Mouse (Mus musculus): ENCODE measurements around the gene Map2k6.

The Map2k6 gene

DNA sequence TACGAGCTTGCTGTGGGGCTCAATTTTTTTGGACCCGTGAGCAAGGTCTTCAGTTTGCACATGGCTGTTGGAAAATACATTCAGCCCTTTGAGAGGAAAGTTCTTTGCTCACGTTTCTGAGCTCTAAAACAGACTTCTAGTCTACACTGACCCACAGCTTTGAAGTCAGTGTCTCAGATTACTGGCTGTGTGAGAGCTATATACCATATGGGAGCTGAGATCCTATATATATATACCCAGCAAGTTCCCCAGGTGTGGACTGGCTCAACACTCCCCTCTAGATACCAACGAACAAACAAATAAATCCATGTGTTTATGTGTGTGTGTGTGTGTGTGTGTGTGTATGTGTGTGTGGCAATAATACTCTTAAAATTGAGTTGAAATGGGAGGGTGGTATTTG, 83.7 kb downstream of the Map2k6 start:
- intact Hi-C loops (cut with DNase I): loop anchor here (5.0 kb wide), 1 partner anchor 115 kb away; no protein-coding TSS in a partner anchor

DNA sequence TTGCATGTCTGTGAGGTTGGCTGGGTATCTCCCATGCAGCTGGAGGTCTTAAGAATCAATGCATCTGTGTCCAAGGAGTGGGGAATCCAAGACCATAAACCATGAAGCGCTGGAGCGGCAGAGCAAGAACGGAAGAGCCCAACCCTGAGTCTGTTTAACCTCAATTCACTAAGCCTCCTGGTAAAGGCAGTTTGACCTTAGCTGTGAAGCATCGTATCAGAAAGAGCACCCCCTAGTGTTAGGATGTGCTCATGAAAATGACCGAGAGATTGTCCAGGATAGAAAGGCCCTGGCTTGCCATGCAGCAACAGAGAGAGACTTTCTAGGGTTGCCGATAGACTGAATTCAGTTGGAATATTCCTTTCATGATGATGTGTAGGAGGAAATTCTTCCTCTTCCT, 84.2 kb downstream of the Map2k6 start:
- intact Hi-C loops (cut with DNase I): loop anchor here (5.0 kb wide), 1 partner anchor 116 kb away; no protein-coding TSS in a partner anchor

DNA sequence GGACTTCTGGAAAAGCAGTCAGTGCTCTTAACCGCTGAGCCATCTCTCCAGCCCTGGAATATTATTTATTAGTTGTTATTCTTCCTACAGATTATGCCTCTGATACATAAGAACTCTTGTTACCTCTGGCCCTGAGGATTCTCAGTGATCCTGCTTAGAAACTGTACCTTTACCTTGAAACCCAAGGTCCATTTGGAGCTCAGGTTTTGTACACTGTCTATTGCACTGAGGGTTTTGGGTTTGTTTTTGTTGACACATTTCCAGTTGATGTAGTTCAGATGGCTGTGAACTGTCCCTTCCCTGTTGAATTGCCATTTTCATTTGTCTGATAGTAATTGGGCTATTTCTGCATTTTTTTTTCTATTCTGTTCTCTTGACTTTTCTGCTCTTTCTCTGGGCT, 85.5 kb downstream of the Map2k6 start:
- intact Hi-C loops (cut with DNase I): loop anchor here (5.0 kb wide), 1 partner anchor 117 kb away; no protein-coding TSS in a partner anchor

DNA sequence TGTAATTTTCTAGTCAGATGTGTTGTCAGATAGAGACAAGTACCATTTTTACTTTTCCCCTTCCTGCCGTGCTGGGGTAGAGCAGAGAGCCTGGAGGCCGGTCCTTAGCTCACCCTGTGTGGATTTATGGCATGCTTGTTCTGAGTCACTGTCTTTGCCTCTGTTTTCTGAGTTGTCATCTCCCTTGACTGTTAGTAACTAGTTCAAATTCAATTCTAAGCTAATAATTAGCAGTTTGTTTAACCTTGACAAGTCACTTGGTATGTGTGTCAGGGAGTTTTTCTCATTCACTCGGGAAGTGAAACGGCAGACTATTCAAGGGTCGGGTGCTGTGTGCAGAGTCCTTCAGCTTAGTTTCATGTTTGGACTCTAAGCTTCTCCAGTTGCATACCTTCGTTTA, 86.2 kb downstream of the Map2k6 start:
- intact Hi-C loops (cut with DNase I): no loop called here

DNA sequence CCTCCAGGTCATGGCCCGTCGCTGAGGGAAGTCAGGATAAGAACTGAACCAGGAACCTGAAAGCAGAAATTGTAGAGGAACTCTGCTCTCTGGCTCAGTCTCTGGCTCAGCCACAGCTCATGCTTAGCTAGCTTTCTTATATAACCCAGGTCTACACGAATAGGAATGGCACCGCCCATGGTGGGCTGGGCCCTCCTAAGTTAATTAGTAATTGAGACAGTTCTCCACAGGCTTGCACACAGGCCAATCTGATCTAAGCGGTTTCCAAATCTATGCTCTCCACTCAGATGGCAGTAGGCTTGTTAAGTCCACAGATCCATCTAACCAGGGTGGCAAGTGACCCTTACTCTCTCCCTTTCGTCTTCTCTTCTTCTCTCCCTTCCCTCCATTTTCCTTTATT, 88.9 kb downstream of the Map2k6 start:
- intact Hi-C loops (cut with DNase I): no loop called here

DNA sequence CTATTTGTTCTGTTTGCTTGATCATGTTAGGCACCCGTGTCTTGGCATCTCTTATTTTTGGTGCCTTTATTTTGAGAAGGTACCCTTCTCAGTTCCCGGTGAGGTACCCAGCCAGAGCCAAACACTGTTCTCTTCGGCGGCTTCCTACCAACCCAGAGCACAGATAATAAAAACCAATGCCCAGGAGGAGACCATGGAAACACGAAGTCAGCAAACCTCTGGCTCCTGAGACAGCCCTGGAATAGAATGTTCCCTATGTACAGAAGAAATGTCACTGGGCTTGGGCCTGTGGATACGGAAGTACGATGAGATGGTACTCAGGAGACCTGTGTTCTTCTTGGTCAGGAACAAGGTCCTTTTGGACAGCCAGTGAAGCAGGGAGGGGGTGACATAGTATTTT, 89.4 kb downstream of the Map2k6 start:
- intact Hi-C loops (cut with DNase I): no loop called here

DNA sequence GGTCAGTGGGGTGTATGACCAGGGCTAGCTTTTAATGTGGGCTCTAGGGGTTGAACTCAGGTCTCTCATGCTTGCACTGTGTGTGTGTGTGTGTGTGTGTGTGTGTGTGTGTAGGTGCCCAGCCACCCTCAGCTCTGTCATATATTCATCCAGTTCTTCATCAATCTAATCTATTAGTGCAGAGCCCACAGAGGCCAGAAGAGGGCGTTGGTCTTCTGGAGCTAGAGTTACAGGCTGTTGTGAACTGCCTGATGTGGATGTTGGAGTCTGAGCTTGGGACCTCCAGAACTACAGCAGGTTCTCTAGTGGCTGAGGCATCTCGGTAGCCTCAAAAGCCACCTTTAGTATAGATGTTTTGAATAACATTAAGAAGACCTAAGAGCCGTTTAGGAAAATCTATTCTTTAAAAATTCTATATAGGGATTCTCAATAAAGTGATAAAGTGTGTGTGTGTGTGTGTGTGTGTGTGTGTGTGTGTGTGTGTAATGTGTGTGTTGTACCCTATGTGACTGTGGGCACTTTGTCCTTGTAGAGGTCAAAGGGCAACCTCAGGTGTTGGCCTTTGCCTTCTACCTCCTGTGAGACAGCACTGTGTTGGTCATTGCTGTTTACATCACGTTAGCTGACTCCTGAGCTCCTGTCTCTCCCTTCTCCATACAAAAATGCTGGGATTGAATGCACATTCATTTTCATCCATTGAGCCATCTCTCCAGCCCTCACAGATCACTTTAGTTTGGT, 96.6 kb downstream of the Map2k6 start:
- intact Hi-C loops (cut with DNase I): loop anchor here (2.0 kb wide), 1 partner anchor 131 kb away; no protein-coding TSS in a partner anchor

DNA sequence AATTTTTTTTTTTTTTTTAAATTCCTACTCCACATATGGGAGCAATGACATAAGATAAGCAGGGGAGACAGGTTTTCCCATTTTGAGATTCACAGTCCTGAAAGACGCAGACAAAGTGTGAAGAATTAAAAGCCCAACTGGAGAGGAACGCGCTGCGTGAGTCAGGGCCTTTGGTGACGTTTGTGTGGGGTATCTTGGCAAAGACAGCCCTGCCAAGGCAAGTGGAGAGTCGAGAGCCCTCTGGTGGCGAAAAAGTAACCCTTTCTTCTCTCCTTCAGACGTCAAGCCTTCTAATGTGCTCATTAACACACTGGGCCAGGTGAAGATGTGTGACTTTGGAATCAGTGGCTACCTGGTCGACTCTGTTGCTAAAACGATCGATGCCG, 97.1 kb downstream of the Map2k6 start:
- intact Hi-C loops (cut with DNase I): loop anchor here (2.0 kb wide), 1 partner anchor 131 kb away; no protein-coding TSS in a partner anchor

DNA sequence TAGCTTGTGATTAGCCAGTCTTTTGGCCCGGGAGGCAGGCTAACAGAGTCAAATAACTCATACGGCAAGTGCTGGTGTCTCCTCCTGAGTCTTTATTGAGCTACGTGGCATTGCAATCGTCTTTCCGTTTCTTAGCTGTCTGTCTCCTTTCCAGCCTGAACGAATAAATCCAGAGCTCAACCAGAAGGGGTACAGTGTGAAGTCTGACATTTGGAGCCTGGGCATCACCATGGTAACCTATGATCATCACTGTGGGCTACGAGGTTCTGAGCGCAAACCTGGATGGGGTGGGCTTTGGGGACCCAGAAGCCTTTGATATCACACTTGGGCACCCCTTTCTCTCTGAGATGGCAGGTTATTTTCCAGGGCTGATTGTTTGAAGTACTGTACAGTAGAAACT, 98.8 kb downstream of the Map2k6 start:
- intact Hi-C loops (cut with DNase I): loop anchor here (2.0 kb wide), 1 partner anchor 133 kb away; no protein-coding TSS in a partner anchor

DNA sequence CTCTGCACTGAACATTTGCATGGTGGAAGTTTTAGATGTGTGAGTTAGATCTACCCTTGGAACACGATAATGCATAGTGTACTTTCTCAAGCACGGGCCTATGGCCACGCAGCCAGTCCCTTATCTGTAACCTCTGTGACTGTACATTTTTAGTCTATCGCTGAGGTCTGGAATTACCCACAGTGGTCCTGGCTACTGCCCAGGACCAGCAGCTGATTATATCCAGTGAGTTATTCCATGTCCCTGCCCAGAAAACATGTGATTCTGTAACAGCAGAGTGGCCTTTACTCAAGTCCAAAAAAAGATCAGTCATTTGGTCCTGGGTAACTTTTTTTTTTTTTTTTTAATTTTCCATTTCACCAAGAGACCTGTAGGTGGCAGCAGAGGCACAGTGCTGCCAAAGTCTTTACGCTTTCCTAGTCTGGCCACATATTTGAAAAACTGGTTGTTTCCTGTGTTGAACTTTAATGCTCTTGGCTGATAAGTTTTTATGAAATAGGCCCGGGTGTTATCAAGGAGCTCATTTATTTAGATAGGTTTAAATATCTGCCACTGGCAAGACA, 99.8 kb downstream of the Map2k6 start:
- intact Hi-C loops (cut with DNase I): no loop called here

DNA sequence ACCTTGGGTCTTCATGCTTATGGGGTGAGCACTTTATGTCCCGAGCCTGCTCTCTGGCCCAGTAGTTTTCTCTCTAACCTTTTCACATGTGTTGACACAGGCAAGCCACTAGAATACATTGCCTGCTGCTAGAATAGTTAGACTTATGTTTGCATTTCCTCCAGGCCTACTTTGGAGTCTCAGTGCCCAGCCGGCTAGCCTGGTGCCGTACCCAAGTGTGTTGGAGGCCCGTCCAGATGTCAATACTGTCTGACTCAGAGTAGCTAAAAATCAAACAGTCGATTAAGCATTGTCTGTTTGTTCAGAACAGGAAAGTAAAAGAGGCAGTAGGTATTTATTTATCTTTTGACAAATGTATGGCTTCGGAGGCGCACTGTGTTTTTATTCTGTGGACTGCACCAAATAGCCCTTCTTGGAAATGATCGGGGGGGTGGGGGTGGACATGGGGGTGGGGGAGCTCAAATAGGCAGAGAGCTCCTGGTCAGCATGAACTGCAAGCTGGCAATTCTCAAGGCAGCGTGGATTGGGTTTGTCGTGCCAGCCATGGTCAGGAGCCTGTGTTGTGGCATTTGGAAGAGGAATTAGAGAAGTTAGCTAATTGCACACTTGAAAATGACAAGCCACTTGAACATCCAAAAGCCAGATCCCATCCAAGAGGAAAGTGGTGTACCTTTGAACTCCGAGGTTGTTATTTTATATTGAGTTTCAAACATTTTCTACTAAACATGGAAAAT, 104.2 kb downstream of the Map2k6 start:
- intact Hi-C loops (cut with DNase I): loop anchor here (10.0 kb wide), 2 partner anchors 542 to 942 kb away; no protein-coding TSS in a partner anchor

DNA sequence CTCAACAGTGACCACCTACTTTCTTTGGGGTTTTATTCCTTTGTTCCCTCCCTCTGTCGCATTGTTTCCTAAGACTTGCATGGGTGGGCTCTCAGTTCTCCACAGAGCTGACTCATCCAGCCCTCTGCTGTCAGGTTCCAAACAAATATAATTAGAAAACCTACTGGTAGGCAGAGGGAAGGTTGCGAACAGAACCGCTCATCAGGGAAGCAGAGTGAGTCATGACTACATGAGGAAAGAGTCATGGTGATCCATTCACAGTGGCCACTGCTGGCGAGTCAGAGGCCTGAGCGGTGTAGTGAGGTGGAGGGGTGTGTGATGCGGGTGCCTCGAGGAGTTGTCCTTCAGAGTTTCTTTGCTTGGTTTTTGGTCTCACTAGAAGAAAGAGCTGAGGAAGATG, 112.5 kb downstream of the Map2k6 start:
- intact Hi-C loops (cut with DNase I): no loop called here

DNA sequence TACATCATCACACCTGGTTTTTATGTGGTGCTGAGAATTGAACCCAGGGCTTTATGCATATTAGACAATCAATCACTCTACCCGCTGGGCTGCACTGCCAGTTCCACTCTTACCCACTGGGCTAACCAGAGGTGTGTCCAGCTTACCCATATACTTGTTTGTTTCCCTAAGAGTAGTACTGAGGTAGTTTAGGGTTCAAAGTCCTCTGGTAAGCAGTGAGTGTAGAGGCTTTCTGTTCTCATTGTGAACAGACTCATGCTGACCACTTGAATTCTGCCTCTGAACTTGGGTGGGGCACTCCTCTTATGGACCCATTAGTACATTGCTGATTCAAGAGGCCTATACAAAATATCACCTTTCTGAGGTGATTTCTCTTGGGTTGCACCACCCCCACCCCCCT, 119.7 kb downstream of the Map2k6 start:
- intact Hi-C loops (cut with DNase I): no loop called here

DNA sequence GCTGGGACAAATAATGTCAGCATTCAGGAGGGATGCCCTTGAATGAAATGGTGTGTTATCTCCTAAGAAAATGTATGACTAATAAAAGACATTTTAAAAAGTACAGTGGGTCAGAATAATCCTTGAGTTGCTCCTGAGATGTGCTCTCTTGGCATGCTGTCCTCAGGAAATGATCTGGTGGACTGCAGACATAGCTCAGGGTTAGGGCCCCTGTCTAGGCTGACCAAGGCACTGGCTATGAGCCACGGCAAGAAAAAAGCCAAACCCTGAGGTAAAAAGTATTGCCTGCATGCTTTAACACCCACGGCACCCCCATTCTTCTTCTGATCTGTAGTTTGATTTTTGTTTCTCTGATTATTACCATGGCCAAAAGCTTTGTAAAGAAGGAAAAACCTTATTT, 124.0 kb downstream of the Map2k6 start:
- intact Hi-C loops (cut with DNase I): no loop called here

DNA sequence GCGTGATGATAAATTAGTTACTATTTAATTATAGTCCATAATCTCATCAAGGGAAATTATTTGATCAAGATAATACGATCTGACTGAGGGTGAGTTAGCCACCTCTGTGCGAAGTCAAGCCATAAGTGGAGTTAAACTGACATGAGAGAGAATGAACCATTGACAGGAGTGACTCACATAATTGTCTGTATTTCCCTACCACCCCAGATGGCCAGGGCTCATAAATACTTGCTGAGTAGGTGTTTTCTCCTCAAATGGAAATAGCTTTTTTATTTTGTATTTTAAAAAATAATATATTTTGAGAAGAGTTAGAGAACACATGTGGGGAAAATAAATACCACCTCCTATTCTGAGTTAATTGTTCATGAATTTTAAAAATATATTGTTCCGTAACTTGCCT, 127.2 kb downstream of the Map2k6 start:
- intact Hi-C loops (cut with DNase I): no loop called here

DNA sequence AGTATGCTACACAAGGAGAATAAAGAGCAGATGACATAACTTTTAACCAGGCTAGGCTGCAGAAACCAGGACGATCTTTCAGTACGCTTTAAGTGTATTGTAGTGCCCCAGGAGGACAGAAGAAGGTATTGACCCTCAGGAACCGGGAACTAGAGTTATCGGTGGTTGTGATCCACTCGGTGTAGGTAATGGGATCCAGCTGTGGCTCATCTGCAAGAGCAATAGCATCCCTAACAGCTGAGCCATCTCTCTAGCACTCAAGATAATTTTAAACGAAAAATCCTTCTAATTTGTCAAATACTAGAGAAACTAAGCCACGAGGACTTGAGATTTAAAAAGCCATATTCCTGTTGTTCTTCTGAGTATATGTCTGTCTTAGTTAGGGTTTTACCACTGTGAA, 132.2 kb downstream of the Map2k6 start:
- intact Hi-C loops (cut with DNase I): loop anchor here (10.0 kb wide), 2 partner anchors 914 to 994 kb away; no protein-coding TSS in a partner anchor

DNA sequence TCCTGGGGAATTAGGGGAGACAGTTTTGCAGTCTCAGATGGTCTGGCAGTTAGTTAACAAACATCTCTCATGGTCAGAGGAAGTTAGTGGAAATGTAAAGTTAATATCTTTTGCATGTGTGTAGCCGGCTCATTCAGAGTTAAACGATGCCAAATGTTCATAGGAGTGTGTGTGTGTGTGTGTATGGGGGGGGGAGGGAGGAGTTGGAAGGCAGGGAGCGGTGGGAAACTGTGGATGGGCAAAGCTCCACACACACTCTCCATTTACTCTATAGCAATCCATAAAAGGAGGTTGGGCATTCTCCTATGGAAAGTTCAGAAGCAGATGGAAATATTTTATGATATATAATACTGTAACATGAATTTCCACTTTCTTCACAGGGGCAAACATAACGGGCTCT, 135.9 kb downstream of the Map2k6 start:
- intact Hi-C loops (cut with DNase I): loop anchor here (10.0 kb wide), 2 partner anchors 910 to 990 kb away; no protein-coding TSS in a partner anchor

DNA sequence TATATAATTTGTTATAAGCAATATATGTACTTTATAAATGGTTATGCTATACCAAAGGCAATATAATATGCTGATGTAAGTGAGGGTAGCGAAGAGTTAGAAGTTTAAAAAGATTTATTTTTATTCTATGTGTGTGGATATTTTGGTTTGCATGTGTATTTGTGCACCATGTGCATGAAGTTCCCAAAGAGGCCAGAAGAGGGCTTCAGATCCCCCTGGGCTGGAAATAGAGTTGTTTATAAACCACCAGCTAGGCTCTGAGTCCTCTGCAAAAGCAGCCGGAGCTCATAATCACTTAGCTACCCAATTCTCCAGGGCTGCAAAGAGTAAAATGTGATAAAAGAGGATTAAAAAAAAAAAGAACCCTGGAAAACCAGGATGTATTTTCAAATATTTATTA, 137.6 kb downstream of the Map2k6 start:
- intact Hi-C loops (cut with DNase I): loop anchor here (2.0 to 10.0 kb wide), 3 partner anchors 528 to 988 kb away; no protein-coding TSS in a partner anchor

DNA sequence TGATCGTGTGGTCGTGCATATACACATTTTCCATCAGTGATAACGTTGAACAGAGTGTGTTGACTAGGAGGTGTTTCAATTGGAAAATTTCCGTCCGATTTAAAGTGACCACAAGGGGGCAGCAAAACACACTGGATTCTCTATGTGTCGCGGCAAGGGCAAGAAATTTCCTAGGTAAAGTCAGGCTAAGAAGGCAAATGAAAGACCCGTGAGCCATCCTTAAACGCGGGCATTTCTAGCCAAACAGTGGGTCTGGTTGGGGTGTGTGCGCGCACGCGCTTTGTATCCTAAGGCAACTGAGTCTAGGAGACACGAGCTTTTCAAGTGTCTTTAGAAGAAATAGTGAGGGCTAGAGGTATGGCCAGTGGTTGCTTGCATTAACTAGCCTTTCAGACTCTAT, 138.7 kb downstream of the Map2k6 start:
- intact Hi-C loops (cut with DNase I): loop anchor here (2.0 to 10.0 kb wide), 3 partner anchors 527 to 987 kb away; no protein-coding TSS in a partner anchor

DNA sequence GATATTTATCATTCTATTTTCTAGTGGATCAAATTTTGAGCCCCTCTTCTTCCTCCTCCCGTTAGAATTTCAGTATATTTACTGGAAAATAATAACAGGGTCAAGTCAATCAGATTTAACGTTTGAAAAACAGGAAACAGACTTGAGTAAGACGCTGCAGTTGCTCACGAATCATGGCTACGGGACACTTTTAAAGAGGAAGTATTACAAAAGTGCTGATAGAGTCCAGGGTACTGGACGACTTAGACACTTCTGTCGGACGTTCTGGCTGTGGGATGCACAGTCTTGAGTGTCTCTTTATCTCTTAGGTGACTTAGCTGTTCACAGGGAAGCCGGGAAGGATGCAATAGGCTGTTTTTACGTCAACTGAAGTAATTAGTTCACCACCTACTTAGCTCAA, 139.3 kb downstream of the Map2k6 start:
- intact Hi-C loops (cut with DNase I): loop anchor here (10.0 kb wide), 2 partner anchors 907 to 987 kb away; no protein-coding TSS in a partner anchor

DNA sequence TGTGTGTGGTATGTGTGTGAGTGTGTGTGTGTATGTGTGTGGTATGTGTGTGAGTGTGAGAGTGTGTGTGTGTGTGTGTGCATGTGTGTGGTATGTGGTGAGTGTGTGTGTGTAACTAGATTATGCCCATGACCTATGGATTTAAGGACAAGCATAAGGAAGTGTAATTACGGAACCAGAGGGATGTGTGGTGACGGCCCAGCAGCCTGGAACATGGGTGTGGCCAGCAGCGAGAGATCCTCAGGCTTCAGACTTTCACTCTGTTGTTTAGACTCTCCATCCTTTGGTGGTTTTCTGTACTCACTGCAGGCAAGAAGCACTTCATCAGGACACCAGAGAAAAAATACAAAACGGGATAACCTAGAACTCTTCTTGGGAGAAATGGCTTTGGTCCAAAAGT, 143.0 kb downstream of the Map2k6 start:
- intact Hi-C loops (cut with DNase I): no loop called here

Data from adrenal gland (tissue).